In genomic region chr1:60960451-60960850, GRCm38 (mm10) we compare ENCODE assay signal across 8 mouse cellular contexts. TPM values are rescaled to one million over a fixed set of nuclear protein-coding genes. Genes with fewer than 3 reads are reported as not detected.
DNase-seq lines count a peak whose midpoint lies in the region; ATAC-seq lines count a peak whose summit lies in the region.

No protein-coding gene starts in this region.

- H3K4me2 ChIP-seq in liver, embryonic 12.5 days = peak overlapping the region; percentile 29

- H3K9me3 ChIP-seq in liver, embryonic 12.5 days (replicated peaks) = no peaks in the 10 kb centered on the region

- H3K4me1 ChIP-seq in liver, embryonic 12.5 days = no peaks in the 10 kb centered on the region

- H3K27ac ChIP-seq in liver, embryonic 12.5 days = no peak overlapping the region

- H3K9ac ChIP-seq in liver, embryonic 12.5 days = no peak overlapping the region

- intact Hi-C loops in heart, postnatal 10 days (cut with DNase I) = loop anchor here (2.0 to 10.0 kb wide), 2 partner anchors 98 to 686 kb away; no protein-coding TSS in a partner anchor

- peak; percentile 62 for ATAC-seq in liver, embryonic 12.5 days

- H3K4me3 ChIP-seq in liver, embryonic 12.5 days = no peak overlapping the region

- WGBS in liver, embryonic 12.5 days (ENCODE audit: insufficient replicate concordance) = 9% methylated on average over 11 of the region's 11 CpGs

- H3K27me3 ChIP-seq in liver, embryonic 12.5 days (replicated peaks) = no peaks in the 10 kb centered on the region; the same call in 1 of the 2 replicates

- DNase-seq in ovary, adult 18-20 months (ENCODE audit: low spot score) = peak; percentile 18
- no peak for DNase-seq in ovary, postnatal 10 days (ENCODE audit: low spot score)
- DNase-seq in heart, postnatal 10 days = peak; percentile 55 to 68
- DNase-seq in skeletal muscle tissue, adult 2 months (ENCODE audit: low read depth, low spot score) = peak; percentile 59
- no peak for DNase-seq in layer of hippocampus, postnatal 10 days (ENCODE audit: low spot score in 2 of 2)
- DNase-seq in cerebellum, adult 11-12 months = no peak
- DNase-seq in right cerebral cortex, postnatal 4 days = no peak

- no peaks in the 10 kb centered on the region for H3K36me3 ChIP-seq in liver, embryonic 12.5 days

RNA-seq across cellular contexts. Expression of gene Icos, which starts 17.3 kb away (rescaled TPM):
- total RNA-seq in heart, postnatal 10 days (2021) = under 1 TPM; 0.10 to 0.31 TPM
- 0.35 and 0.45 TPM in 2 replicates for polyA plus RNA-seq in liver, embryonic 12.5 days (2016; fragmentation: Nextera tagmentation; extraction: Ambion mirVana)
- under 1 TPM; 0.32 to 0.47 TPM for total RNA-seq in layer of hippocampus, postnatal 10 days (2021)

Comparison
In these comparisons a context has a peak if more than half of its experiments do, and no peak if none do; other contexts are left out.
1. DNase-seq: peak in ovary, adult 18-20 months (single experiment), heart, postnatal 10 days (2 of 2) and skeletal muscle tissue, adult 2 months (single experiment); none in ovary, postnatal 10 days (single experiment), layer of hippocampus, postnatal 10 days (0 of 2), cerebellum, adult 11-12 months (single experiment) and right cerebral cortex, postnatal 4 days (single experiment).